Mouse (Mus musculus) midbrain, embryonic 14.5 days (tissue): ENCODE results near the gene Susd4. TPM values are rescaled to one million over a fixed set of nuclear protein-coding genes. Genes with fewer than 3 reads are reported as not detected.
A peak's percentile ranks its signal among the peaks of the same experiment; 100 is the strongest.

ENCODE experiments used
- ATAC-seq: fragments of 200-750 bp; cut with Nextera tagmentation; 2 replicates; pipeline ENCODE4 v1.8.0; 2017; ENCODE audit warnings: moderate number of reproducible peaks, moderate library complexity; ENCODE audit not compliant: low FRiP score, low TSS enrichment
- DNase-seq: peaks from one replicate; pipeline ENCODE4 v3.0.0-alpha.2; 2015
- H3K27ac ChIP-seq: fragments of 300-500 bp; sonication (generic); replicated peaks from 2 replicates; pipeline ENCODE4 v1.5.1; 2014; ENCODE audit warnings: mild to moderate bottlenecking, low read depth, low read length, moderate library complexity
- H3K27me3 ChIP-seq: fragments of 300-500 bp; sonication (generic); 2 replicates; pipeline ENCODE4 v1.6.1; 2014; ENCODE audit warnings: low read length, control low read depth, mixed read lengths; ENCODE audit not compliant: control insufficient read depth, insufficient read depth
- H3K36me3 ChIP-seq: fragments of 300-500 bp; sonication (generic); 2 replicates; pipeline ENCODE4 v1.6.1; 2014; ENCODE audit warnings: low read length, control low read depth; ENCODE audit not compliant: control insufficient read depth, insufficient read depth
- H3K4me1 ChIP-seq: fragments of 300-500 bp; sonication (generic); 2 replicates; pipeline ENCODE4 v1.6.1; 2014; ENCODE audit warnings: mild to moderate bottlenecking, antibody characterized with exemption, low read length, control low read depth; ENCODE audit not compliant: control insufficient read depth, insufficient read depth
- H3K4me2 ChIP-seq: fragments of 300-500 bp; sonication (generic); 2 replicates; pipeline ENCODE4 v1.6.1; 2014; ENCODE audit warnings: mild to moderate bottlenecking, low read length, moderate library complexity
- H3K4me3 ChIP-seq: fragments of 300-500 bp; sonication (generic); replicated peaks from 2 replicates; pipeline ENCODE4 v1.5.1; 2014; ENCODE audit warnings: low read depth, low read length
- H3K9ac ChIP-seq: fragments of 300-500 bp; sonication (generic); replicated peaks from 2 replicates; pipeline ENCODE4 v1.6.1; 2014; ENCODE audit warnings: mild to moderate bottlenecking, low read length, moderate library complexity
- H3K9me3 ChIP-seq: fragments of 300-500 bp; sonication (generic); 2 replicates; pipeline ENCODE4 v1.6.1; 2016; ENCODE audit warnings: low read length, control low read depth, mixed read lengths; ENCODE audit not compliant: control insufficient read depth
- whole genome bisulfite sequencing: fragments of 180-500 bp; shearing (Covaris S2); extraction: QIAGEN DNeasy Blood & Tissue Kit; methylation state at CpG from one replicate; pipeline ENCODE4 v1.1.7; 2014; 5-methylcytosine and 5-hydroxymethylcytosine counted together
- polyA plus RNA-seq: library from polyadenylated mRNA; unstranded; fragments of >200 nt; fragmentation: Nextera tagmentation; extraction: Ambion mirVana; gene quantifications from 2 replicates; pipeline ENCODE4 v1.2.1, GENCODE M21; 2014

Susd4 gene
- 71.0 and 75.4 TPM in 2 replicates for polyA plus RNA-seq

- Histone ChIP-seq H3K4me1 (peaks cover 20% of the 10 kb centered on the region; the same call in 1 of the 2 replicates), H3K9ac (peak within 1 kb of the TSS; percentile 71), H3K9me3 (no peaks in the 10 kb centered on the region), H3K4me3 (peak within 1 kb of the TSS; percentile 52), H3K27ac (peak within 1 kb of the TSS; percentile 90), H3K36me3 (no peaks in the 10 kb centered on the region), H3K4me2 (peak within 1 kb of the TSS; percentile 75), H3K27me3 (no peaks in the 10 kb centered on the region)
- WGBS: under 1% methylated on average over 68 of the region's 95 CpGs
- peak; percentile 96 for DNase-seq
- ATAC-seq: peak; percentile 93
These were observed at the start of gene Susd4 for GRCm38 (mm10) chr1:182763716-182764461. Susd4 (plus strand) TSS chr1:182763860.

GRCm38 (mm10) chr1:182714236-182714935 is 49.3 kb upstream of the Susd4 start:
- ATAC-seq (no peak), DNase-seq (no peak)
- no peak overlapping the region for H3K27ac ChIP-seq
- H3K4me3 ChIP-seq: no peak overlapping the region
- no peak overlapping the region for H3K4me2 ChIP-seq
- H3K9me3 ChIP-seq: no peaks in the 10 kb centered on the region
- H3K9ac ChIP-seq: no peak overlapping the region
- no peaks in the 10 kb centered on the region for H3K27me3 ChIP-seq
- WGBS: 58% methylated on average over 6 of the region's 6 CpGs
- peaks cover 12% of the 10 kb centered on the region; the same call in 1 of the 2 replicates for H3K4me1 ChIP-seq
- H3K36me3 ChIP-seq: no peaks in the 10 kb centered on the region

GRCm38 (mm10) chr1:182727541-182727940 is 36.1 kb upstream of the Susd4 start:
- peak; percentile 28 for DNase-seq
- H3K9ac ChIP-seq: no peak overlapping the region
- no peak overlapping the region for H3K4me2 ChIP-seq
- H3K27me3 ChIP-seq: no peaks in the 10 kb centered on the region
- no peak overlapping the region for H3K4me3 ChIP-seq
- H3K36me3 ChIP-seq: no peaks in the 10 kb centered on the region
- H3K27ac ChIP-seq: no peak overlapping the region
- H3K9me3 ChIP-seq: no peaks in the 10 kb centered on the region
- no peaks in the 10 kb centered on the region; the same call in 1 of the 2 replicates for H3K4me1 ChIP-seq
- ATAC-seq: no peak
- 34% methylated on average over 12 of the region's 12 CpGs for WGBS

- WGBS: 70% methylated on average over 9 of the region's 9 CpGs
- Histone ChIP-seq H3K4me2 (no peak overlapping the region), H3K9ac (no peak overlapping the region), H3K36me3 (no peaks in the 10 kb centered on the region), H3K27ac (no peak overlapping the region), H3K4me3 (no peak overlapping the region), H3K4me1 (no peaks in the 10 kb centered on the region; the same call in 1 of the 2 replicates), H3K27me3 (no peaks in the 10 kb centered on the region), H3K9me3 (no peaks in the 10 kb centered on the region)
- DNase-seq (no peak), ATAC-seq (no peak)
These were observed 34.7 kb upstream of the Susd4 start for GRCm38 (mm10) chr1:182729002-182729401.

- no peaks in the 10 kb centered on the region; the same call in 1 of the 2 replicates for H3K4me1 ChIP-seq
- H3K27ac ChIP-seq: no peak overlapping the region
- no peak overlapping the region for H3K9ac ChIP-seq
- no peaks in the 10 kb centered on the region for H3K36me3 ChIP-seq
- H3K4me2 ChIP-seq: no peak overlapping the region
- no peaks in the 10 kb centered on the region for H3K9me3 ChIP-seq
- no peaks in the 10 kb centered on the region for H3K27me3 ChIP-seq
- no peak for ATAC-seq
- no peak for DNase-seq
- 67% methylated on average over 7 of the region's 7 CpGs for WGBS
- H3K4me3 ChIP-seq: no peak overlapping the region
These were observed 31.0 kb upstream of the Susd4 start for GRCm38 (mm10) chr1:182732695-182733094.

GRCm38 (mm10) chr1:182735891-182736290 is 27.8 kb upstream of the Susd4 start:
- H3K27ac ChIP-seq: no peak overlapping the region
- no peaks in the 10 kb centered on the region for H3K9me3 ChIP-seq
- no peaks in the 10 kb centered on the region for H3K4me1 ChIP-seq
- H3K27me3 ChIP-seq: no peaks in the 10 kb centered on the region
- H3K4me3 ChIP-seq: no peak overlapping the region
- H3K9ac ChIP-seq: no peak overlapping the region
- DNase-seq (no peak), ATAC-seq (no peak)
- no peak overlapping the region for H3K4me2 ChIP-seq
- no peaks in the 10 kb centered on the region for H3K36me3 ChIP-seq
- 60% methylated on average over 4 of the region's 4 CpGs for WGBS

- Histone ChIP-seq H3K4me1 (no peaks in the 10 kb centered on the region), H3K27ac (no peak overlapping the region), H3K4me3 (no peak overlapping the region), H3K27me3 (no peaks in the 10 kb centered on the region), H3K9ac (no peak overlapping the region), H3K9me3 (0 out of 2 replicates have a peak, but pooled peaks cover 3% of the 10 kb centered on the region), H3K4me2 (no peak overlapping the region), H3K36me3 (no peaks in the 10 kb centered on the region)
- 93% methylated on average over 9 of the region's 9 CpGs for WGBS
- no peak for ATAC-seq
- DNase-seq: no peak
These were observed 16.6 kb upstream of the Susd4 start for GRCm38 (mm10) chr1:182747081-182747480.

GRCm38 (mm10) chr1:182747834-182748233 is 15.8 kb upstream of the Susd4 start:
- no peak for DNase-seq
- 89% methylated on average over 17 of the region's 17 CpGs for WGBS
- Histone ChIP-seq H3K27me3 (no peaks in the 10 kb centered on the region), H3K27ac (no peak overlapping the region), H3K9me3 (0 out of 2 replicates have a peak, but pooled peaks cover 3% of the 10 kb centered on the region), H3K4me2 (no peak overlapping the region), H3K9ac (no peak overlapping the region), H3K36me3 (no peaks in the 10 kb centered on the region), H3K4me1 (no peaks in the 10 kb centered on the region), H3K4me3 (no peak overlapping the region)
- no peak for ATAC-seq
